8 mouse cellular contexts compared by ENCODE assay signal in genomic region chr9:69259382-69259781, GRCm38 (mm10).
DNase-seq lines count a peak whose midpoint lies in the region; ATAC-seq lines count a peak whose summit lies in the region.

No protein-coding gene starts in this region.

- peak; percentile 12 to 36 for DNase-seq in left cerebral cortex, adult 18-20 months (ENCODE audit: low spot score in 2 of 2)
- DNase-seq in left cerebral cortex, adult 11 months (ENCODE audit: low spot score): no peak
- DNase-seq in forebrain, embryonic 14.5 days (ENCODE audit: low spot score): peak; percentile 52
- DNase-seq in kidney, postnatal 14 days: peak; percentile 87
- peak; percentile 65 for DNase-seq in retina, embryonic 14.5 days (ENCODE audit: low spot score)
- no peak for DNase-seq in spleen, adult 18-20 months

- no peak overlapping the region for H3K9ac ChIP-seq in forebrain, embryonic 14.5 days (ENCODE audit: low read length)
- no peak overlapping the region for H3K9ac ChIP-seq in heart, embryonic 14.5 days (ENCODE audit: low read length)
- H3K9ac ChIP-seq in lung, embryonic 15.5 days: no peak overlapping the region

- no peak overlapping the region for H3K27ac ChIP-seq in forebrain, embryonic 14.5 days (ENCODE audit: low read depth, low read length)
- H3K27ac ChIP-seq in heart, embryonic 14.5 days (replicated peaks in 1 of 2; ENCODE audit: control insufficient read depth in 1 of 2, insufficient read depth in 1 of 2, low read depth in 2 of 2, low read length in 2 of 2): peak overlapping the region in 1 of 2 experiments; percentile 47; a peak in 2 of 4 replicates
- no peak overlapping the region for H3K27ac ChIP-seq in lung, embryonic 15.5 days

- no peaks in the 10 kb centered on the region for H3K27me3 ChIP-seq in forebrain, embryonic 14.5 days (replicated peaks; ENCODE audit: control insufficient read depth, insufficient read depth, low read length)
- no peaks in the 10 kb centered on the region for H3K27me3 ChIP-seq in heart, embryonic 14.5 days (ENCODE audit: control insufficient read depth, insufficient read depth, low read length)
- H3K27me3 ChIP-seq in lung, embryonic 15.5 days: no peaks in the 10 kb centered on the region

- WGBS in forebrain, embryonic 14.5 days: 7% methylated on average over 9 of the region's 9 CpGs
- 1% methylated on average over 9 of the region's 9 CpGs for WGBS in heart, embryonic 14.5 days
- 11% methylated on average over 9 of the region's 9 CpGs for WGBS in lung, embryonic 15.5 days

- no peaks in the 10 kb centered on the region for H3K36me3 ChIP-seq in forebrain, embryonic 14.5 days (ENCODE audit: control insufficient read depth, insufficient read depth, low read length)
- no peaks in the 10 kb centered on the region for H3K36me3 ChIP-seq in heart, embryonic 14.5 days (ENCODE audit: control insufficient read depth, insufficient read depth, low read length)
- no peaks in the 10 kb centered on the region for H3K36me3 ChIP-seq in lung, embryonic 15.5 days

- no peaks in the 10 kb centered on the region; the same call in 1 of the 2 replicates for H3K4me1 ChIP-seq in forebrain, embryonic 14.5 days (ENCODE audit: control insufficient read depth, insufficient read depth, low read length)
- peaks cover 0 to 4% of the 10 kb centered on the region in 2 experiments; a peak in 1 of 4 replicates for H3K4me1 ChIP-seq in heart, embryonic 14.5 days (ENCODE audit: control insufficient read depth in 2 of 2, insufficient read depth in 2 of 2, low read length in 2 of 2)
- peaks cover 9% of the 10 kb centered on the region for H3K4me1 ChIP-seq in lung, embryonic 15.5 days

- peak; percentile 57; the same call in 1 of the 2 replicates for ATAC-seq in forebrain, embryonic 14.5 days
- peak; percentile 72 for ATAC-seq in heart, embryonic 14.5 days (ENCODE audit: insufficient number of reproducible peaks, insufficient read depth, low FRiP score, low read depth)
- ATAC-seq in lung, embryonic 15.5 days (ENCODE audit: borderline replicate concordance, extremely low read depth, low FRiP score, low TSS enrichment): peak; percentile 83

- H3K4me3 ChIP-seq in forebrain, embryonic 14.5 days (ENCODE audit: low read depth, low read length): no peak overlapping the region
- no peak overlapping the region for H3K4me3 ChIP-seq in heart, embryonic 14.5 days (ENCODE audit: control insufficient read depth in 1 of 2, insufficient read depth in 1 of 2, low read depth in 1 of 2, low read length in 2 of 2)
- no peak overlapping the region for H3K4me3 ChIP-seq in lung, embryonic 15.5 days

- no peaks in the 10 kb centered on the region for H3K9me3 ChIP-seq in forebrain, embryonic 14.5 days (replicated peaks; ENCODE audit: control insufficient read depth, low read length)
- H3K9me3 ChIP-seq in heart, embryonic 14.5 days (ENCODE audit: control insufficient read depth, low read length): no peaks in the 10 kb centered on the region
- no peaks in the 10 kb centered on the region for H3K9me3 ChIP-seq in lung, embryonic 15.5 days

- no peak overlapping the region for H3K4me2 ChIP-seq in forebrain, embryonic 14.5 days (ENCODE audit: low read length)
- H3K4me2 ChIP-seq in heart, embryonic 14.5 days (ENCODE audit: low read length): peak overlapping the region; percentile 24; the same call in 1 of the 2 replicates
- H3K4me2 ChIP-seq in lung, embryonic 15.5 days: 0 out of 2 replicates have a peak overlapping the region, but pooled peaks have one; percentile 3

Comparison
In these comparisons a context has a peak if more than half of its experiments do, and no peak if none do; other contexts are left out.
1. DNase-seq: peak in left cerebral cortex, adult 18-20 months (2 of 2), forebrain, embryonic 14.5 days (single experiment), kidney, postnatal 14 days (single experiment) and retina, embryonic 14.5 days (single experiment); none in left cerebral cortex, adult 11 months (single experiment) and spleen, adult 18-20 months (0 of 2).
2. Peak in every context shown above with its lines, with median percentiles within 50 percentile points of each other: ATAC-seq.